Mouse (Mus musculus): Measurements from ENCODE around the gene Klhl36.

Klhl36 gene

DNA sequence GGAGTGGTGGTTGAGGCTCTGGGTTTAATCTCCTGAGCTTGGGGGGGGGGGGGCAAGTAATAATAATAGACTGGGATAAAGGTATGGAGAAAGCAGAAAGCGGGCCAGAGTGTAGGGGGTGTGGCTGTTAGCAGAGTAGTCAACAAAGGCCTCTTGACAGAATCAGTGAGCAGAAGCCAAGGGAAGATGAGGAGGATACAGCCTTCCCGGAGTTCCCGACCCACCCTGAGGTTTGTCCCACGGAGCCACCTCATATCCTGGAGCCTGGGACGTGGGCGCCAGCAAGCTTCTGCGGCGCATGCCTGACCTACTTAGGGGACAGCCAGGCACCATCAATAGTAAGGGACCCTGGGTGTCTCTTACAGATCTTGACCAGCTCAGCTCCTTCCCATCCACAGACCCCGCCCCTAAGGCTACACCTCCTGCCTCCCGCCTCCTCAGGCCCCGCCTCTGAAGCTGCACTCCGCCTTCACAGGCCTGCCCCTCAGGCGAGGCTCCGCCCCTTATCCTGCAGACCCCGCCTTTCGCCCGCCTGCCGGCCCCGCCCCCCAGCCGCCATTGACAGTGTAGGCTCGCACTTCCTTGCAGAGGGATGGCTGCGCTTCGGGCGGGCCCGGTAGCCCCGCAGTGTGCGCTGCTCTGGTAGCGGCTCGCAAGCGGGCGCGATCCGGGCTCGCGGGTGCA, at the start of gene Klhl36:
Klhl36 (plus strand) TSS at position 561 of the 684 bp plus-strand sequence.
- ATAC-seq (ENCODE audit: insufficient number of reproducible peaks, low FRiP score, low TSS enrichment) = peak; percentile 90

DNA sequence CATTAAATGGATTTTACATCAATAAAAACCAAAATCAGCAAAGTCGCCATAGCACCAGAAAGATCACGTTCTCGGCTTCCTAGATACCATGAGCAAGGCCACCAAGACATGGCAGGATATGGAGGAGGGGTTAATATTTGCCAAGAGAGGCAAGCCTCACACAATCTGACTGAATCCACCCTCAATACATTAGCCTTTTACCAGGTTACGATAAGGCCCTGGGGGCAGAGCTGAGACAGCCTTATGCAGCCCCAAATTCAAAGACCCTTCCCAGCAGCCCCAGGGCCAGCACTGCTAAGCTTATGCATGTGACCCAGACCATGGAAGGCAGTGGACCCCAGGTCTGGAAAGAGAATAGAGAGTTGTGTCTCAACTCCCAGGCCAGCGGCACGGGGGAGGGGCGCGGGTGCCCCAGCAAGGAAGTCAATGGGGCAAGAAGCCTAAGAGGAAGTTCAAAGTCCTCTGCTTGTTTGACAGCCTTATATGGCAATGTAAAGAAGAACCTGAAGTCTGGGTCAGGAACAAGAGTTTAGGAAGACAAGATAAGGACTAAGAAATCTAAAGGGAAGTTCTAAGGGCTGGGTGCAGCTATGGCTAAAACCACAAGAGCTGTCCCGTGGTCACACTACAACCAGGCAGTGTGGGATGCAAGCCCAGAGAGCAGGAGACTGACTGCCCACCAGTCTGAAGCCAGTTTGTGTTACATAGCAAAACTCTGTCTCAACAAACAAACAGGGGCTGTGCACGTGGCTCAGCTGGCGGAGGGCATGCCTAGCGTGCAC, 49.2 kb upstream of the Klhl36 start:
- no peak for ATAC-seq (ENCODE audit: insufficient number of reproducible peaks, low FRiP score, low TSS enrichment)

DNA sequence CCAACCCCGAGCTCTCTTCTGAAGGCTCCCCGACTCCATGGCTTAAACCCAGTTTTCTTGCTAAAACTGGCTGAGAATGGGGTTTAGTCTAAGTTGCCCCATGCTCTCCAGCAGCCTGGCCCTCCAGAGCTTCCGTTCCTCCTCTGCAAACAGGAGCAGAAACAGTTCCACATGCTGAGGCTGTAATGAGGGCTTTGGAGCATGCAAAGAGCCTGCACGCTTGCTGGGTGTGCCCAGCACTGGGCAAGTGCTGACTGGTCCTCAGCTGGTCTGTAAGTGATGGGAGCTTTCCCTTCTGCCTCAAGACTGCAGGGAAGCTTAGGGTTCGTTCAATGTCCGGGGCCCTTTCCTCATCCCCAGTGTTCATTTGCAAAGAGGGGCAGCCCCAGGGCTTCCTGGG, 45.8 kb upstream of the Klhl36 start:
- no peak for ATAC-seq (ENCODE audit: insufficient number of reproducible peaks, low FRiP score, low TSS enrichment)

DNA sequence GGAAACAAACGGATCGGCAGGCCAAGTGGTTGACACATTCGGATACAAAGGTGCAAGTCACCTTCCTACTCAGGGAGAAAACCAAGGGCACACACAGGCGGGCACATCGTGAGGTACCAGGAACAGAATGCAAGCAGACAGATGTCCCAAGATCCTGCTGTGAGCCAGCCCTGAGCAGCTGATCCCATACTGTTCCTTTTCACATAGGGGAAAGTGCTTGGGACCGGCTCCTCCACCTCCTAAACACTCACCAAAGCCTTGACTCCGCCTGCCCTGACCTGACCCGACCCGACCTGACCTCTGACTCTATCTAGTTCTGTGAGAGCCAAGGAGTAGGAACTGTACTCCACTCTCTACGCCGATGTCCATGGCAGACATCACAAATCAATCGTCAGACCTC, 44.6 kb upstream of the Klhl36 start:
- ATAC-seq (ENCODE audit: insufficient number of reproducible peaks, low FRiP score, low TSS enrichment) = no peak

DNA sequence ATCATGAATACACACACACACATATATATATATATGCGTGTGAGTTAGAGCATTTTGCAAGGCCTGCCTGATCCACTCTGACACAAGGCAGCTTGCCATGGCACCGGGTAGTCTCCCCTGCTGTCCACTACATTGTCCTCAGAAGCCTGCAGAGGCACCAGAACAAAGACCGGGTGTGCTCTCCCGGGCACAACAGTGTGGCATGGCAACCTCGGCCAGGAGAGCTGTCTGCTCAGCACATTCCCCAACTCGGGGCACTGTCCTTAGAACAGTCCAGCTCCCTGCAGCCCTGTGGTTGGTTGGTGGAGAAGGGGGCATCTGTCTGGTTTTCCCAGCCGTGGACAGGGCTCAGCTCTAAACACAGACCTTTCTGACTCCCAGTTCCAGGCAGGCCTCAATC, 42.8 kb upstream of the Klhl36 start:
- ATAC-seq (ENCODE audit: insufficient number of reproducible peaks, low FRiP score, low TSS enrichment) = peak; percentile 76

DNA sequence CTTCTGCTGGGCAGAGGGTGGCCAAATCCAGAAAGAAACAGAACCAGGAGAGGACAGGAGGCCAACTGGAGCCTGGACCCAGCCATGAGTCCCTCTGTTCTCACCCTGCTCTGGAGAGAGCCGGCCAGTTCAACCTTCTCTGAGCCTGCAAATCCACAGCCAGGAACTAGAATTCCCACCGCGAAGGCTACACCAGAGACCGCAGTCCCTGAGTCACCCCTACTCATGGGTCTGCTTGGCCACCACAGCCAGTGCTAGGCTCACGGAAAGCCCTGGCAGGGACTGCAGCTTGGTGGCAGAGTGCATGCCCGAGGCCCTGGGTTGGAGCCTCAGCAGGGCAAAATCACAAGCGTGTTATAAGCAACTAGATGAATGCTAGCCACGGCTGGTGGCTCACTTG, 42.1 kb upstream of the Klhl36 start:
- ATAC-seq (ENCODE audit: insufficient number of reproducible peaks, low FRiP score, low TSS enrichment) = no peak

DNA sequence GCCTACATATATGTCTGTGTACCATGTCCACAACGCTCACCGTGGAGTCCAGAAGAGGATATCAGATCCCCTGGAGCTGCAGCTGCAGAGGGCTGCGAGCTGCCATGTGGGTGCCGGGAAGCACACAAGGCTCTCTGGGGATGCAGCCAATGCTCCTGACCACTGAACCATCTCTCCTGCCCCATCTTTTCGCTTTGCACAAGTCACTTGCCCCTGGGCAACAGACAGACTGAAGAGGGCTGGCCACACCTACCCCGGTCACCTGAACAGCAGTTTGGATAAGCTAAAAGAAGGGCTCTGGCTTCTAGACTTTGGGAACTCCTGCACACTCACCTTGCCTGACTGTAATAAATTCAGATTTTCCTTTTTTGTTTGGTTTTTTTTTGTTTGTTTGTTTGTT, 40.4 kb upstream of the Klhl36 start:
- no peak for ATAC-seq (ENCODE audit: insufficient number of reproducible peaks, low FRiP score, low TSS enrichment)

DNA sequence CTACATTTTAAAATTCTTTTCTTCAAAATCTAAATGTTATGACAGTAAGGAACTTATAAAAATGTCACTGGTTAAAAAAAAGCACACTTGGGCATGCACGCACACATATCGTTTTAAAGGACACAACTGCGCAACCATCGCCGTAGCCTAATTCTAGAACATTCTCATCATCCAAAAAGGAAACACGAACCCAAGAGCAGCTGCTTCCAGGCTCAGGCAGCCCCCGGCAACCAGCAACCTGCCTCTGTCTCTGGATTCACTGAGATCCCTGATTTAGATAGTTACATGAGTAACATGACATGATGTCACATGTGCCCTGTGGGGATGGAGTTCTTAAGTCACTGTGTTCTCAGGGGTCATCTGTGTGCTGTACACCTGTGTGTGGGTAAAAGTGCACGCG, 38.8 kb upstream of the Klhl36 start:
- no peak for ATAC-seq (ENCODE audit: insufficient number of reproducible peaks, low FRiP score, low TSS enrichment)

DNA sequence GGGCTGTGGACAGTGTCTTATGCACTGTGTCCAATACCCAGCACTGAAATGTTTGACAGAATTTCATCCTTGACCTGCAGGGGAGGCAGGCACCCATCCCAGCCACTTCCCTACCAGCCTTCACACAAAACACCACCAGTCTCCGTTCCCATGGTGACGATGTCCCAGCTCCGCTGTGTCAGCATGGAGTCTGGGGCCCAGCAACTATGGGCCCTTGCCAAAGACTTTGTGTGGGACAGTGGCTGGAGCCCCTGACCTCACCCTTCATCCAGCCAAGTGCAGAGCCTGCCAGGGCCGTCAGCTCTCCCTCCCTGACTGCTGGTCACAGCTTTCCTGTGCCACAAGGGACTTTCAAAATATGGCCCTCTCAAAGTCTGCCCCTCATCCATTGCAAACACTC, 38.0 kb upstream of the Klhl36 start:
- ATAC-seq (ENCODE audit: insufficient number of reproducible peaks, low FRiP score, low TSS enrichment) = no peak

DNA sequence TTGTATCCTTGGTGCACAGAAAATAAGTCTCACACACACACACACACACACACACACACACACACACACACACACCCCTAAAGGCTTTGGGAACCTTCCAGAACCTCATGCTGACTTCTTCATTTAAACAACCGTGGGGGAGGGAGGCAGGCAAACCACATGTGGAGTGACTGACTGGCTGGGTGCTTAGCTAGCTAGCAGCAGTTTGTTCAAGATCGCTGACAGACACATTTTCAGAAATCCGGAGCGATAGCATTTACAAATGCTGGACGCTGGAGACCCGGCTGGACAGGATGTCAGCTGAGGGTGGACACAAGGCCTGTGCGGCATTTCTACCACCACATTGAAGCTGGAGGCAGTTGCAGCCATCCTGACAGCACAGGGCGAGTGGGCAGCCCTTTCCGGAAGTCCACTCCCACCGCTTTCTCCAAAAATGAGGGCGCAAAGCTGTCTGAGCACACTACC, 37.2 kb upstream of the Klhl36 start:
- ATAC-seq (ENCODE audit: insufficient number of reproducible peaks, low FRiP score, low TSS enrichment) = no peak

DNA sequence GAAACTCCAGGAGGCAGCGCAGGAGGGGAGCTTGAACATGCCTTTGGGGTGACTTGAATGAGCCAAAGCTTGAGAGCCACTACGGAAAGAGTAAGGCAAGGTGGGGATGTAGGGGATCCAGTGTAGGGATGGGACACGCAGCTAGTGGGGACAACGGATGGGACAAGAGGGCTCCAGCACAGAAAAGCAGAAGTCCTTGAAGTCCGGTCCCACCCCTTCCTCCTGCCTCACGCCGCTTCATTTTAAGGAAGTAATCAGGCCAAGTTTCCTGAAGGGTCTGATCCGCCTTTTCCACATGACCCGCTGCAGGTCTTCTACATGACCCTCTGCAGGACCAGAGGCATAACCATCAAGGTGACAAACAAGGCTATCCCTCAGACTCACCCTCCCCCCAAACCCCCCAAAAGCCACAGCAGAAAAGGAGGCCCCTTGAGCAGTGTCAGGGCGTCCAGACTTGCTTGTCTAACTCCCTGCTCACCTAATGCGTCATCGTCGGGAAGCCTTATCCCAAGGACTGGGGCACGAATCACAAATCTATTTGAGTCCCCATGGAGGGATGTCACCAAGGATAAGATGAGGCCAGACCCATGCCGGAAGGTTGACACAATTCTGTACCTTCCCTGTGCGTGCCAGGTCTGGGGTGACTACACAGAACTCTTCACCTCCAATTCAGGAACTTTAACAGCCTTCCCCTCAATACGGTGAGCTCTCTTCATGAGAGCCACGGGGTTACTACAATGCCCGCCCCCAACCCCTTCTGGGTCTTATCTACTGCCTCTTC, 35.9 kb upstream of the Klhl36 start:
- no peak for ATAC-seq (ENCODE audit: insufficient number of reproducible peaks, low FRiP score, low TSS enrichment)

DNA sequence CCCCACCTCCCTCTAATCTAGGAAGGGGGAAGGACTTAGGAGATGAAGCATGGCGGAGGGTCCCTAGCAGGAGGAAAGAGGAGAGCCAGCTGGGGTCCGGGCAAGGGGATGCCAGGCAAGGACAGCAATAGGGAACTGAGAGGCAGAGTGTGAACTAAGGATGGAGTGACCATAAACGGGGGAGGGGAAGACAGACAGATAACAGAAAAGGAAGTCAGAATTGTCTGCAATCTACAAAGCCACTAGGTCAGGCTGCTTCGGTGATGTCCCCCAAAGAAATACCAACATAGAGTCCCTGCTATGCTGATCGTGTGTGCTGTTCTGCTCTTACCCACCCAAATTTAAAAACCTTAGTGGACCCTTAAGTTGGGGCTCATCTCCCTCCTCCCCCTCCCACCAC, 35.1 kb upstream of the Klhl36 start:
- ATAC-seq (ENCODE audit: insufficient number of reproducible peaks, low FRiP score, low TSS enrichment) = no peak

DNA sequence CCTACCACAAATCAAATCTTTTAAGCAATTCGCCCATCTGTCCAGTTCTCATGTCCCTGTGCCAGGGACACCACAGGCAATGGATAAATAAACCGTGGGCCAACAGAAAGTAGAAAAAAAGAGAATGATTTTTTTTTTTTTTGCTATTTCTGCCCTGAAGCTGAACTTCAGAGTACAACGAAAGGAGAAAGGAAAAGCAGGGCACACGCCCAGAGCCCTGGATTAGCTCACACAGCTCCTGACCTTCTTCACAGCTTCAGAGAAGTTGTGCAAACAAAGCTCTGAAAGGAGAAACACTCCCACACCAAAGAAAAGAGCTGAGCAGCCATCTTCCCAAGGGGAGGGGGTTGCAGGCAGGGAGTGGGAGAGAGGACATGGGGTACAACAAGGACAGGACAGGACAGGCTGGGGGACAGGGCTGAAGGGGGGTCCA, 34.3 kb upstream of the Klhl36 start:
- ATAC-seq (ENCODE audit: insufficient number of reproducible peaks, low FRiP score, low TSS enrichment) = no peak

DNA sequence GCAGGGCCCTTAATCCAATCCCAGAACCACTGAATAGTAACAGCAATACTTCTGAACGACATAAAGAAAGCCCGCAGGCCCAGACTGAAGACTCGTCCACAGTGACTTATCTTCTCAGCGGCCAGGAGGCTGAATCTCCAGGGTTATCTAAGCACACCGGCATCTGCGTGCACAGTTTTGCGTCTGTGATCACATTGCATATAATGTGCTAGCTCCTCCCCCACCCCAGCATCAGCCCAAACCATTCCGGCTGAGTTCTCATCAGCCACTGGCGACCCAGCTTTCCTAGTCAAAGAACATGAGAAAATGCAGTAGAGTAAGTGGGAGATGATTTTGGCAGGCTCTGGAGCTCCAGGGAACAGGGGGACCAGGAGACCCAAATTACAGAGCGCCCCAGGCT, 33.1 kb upstream of the Klhl36 start:
- no peak for ATAC-seq (ENCODE audit: insufficient number of reproducible peaks, low FRiP score, low TSS enrichment)

DNA sequence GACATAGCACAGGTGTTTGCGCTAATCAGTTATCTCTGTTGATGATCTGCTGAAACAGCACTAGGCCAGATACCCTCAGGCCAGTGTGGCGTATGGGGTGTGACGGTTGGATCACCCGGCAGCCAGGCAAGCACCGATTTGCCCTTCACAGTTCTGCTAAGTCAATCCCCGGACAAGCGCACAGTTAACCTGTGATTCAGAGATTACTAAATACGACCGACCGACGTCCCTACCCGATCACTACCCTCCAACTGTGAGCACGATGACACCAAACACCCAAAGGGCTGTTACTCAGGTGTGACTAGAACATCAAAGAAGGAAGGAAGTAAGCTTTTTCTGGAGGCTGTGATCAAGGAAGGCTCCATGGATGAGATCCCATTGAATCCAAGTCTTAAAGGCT, 32.6 kb upstream of the Klhl36 start:
- ATAC-seq (ENCODE audit: insufficient number of reproducible peaks, low FRiP score, low TSS enrichment) = no peak

DNA sequence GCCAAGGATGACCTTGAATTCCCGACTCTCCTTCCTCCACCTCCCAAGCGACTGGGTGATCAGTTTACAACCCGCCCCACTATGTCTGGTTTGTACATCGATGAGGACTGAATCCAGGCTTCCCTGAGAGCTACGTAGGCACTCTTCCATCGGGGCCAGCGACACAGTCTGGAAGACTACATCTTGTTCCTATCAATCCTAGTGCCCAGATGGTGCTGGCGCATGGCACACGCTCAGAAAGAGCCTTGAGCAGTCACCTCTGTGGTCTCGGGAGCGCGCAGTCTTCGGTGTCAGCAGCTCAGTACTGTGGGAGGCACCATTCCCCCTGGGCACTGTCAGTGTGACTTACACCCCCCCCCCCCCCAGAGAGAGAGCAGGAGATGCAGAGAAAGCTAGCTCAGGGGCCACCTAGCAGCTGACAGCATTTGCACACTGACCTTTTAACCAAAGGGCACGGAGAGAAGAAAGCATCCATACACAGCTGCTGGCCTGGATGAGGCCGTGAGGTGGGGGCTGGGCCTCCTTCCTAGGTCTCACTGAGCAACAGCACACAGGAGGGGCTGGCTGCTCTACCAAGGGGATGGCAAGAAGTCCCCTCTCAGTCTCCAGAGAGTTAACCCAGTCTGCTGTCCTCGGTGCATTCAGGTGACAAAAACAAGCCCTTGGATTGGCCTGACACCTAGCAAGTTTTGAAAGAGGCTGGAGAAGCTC, 32.0 kb upstream of the Klhl36 start:
- ATAC-seq (ENCODE audit: insufficient number of reproducible peaks, low FRiP score, low TSS enrichment) = no peak

DNA sequence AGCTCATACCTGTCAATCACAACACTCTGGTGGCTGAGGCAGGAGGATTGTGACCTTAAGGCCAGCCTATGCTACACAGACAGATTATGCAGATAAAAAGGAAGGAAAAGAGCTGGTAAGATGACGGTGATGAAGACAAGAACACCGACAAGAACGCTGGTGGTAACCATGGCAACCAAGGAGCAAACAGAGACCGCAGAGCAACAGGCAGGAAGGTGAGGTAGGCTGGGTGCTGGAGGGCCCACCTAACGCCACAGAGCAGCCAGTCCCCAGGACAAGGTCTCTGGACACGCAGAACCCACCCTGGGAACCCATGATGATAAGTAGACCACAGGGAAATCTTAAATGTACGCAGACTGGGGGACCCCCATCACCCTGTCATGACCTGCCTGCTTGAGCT, 31.5 kb upstream of the Klhl36 start:
- ATAC-seq (ENCODE audit: insufficient number of reproducible peaks, low FRiP score, low TSS enrichment) = no peak

DNA sequence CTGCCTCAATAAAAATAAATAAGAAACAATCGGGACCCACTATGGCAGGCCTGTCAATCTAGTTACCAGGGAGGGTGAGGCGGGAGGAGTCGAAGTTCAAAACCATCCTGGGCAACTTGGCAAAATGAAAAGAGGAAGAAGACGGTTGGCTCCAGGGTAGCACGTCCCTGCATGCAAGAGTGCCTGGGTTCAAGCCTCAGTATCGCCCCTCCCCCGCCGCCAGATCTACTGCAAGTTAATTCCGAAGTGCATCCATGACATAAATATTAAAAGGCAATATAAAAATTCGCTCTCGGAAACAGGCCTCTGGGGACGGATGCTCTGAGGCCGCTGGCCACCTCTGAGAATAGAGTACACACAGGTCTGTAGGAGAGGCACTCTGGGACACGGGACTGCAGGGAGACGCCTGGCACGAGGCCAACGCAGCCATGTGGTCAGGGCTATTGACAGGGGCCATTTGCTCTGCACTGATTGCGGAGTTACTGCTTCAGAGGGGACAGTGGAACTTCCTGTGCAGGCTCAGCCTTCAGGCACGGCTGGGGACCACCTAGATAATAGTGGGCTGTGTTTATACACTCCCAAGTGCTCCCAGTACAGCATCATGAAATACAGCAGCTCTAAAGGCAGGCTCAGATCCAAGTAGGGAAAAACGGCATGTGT, 30.6 kb upstream of the Klhl36 start:
- ATAC-seq (ENCODE audit: insufficient number of reproducible peaks, low FRiP score, low TSS enrichment) = peak; percentile 13; the same call in 1 of the 2 replicates

DNA sequence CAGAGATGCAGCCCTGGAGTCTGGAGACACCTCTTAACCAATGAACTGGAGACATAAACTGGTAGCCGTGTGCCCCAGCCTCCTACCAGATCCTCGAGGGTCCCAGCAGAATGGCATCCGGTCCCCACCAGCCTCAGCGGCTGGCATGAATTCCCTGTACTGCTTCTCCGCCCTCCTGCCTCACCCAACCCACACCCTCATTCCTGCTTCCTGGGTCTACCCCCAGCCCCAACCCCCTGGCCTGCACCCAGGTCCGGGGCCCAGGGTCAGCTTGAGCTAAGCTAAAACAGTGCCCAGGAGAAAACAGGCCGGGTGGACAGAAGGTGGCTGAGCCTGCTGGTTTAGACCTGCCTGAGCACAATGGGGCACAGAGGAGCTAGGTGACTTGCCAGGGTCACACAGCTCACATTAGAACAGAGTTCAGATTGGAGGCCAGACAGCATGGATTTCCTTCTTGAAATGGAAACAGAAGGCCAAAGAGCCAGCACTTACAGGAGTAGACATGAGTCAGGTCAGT, 29.9 kb upstream of the Klhl36 start:
- no peak for ATAC-seq (ENCODE audit: insufficient number of reproducible peaks, low FRiP score, low TSS enrichment)

DNA sequence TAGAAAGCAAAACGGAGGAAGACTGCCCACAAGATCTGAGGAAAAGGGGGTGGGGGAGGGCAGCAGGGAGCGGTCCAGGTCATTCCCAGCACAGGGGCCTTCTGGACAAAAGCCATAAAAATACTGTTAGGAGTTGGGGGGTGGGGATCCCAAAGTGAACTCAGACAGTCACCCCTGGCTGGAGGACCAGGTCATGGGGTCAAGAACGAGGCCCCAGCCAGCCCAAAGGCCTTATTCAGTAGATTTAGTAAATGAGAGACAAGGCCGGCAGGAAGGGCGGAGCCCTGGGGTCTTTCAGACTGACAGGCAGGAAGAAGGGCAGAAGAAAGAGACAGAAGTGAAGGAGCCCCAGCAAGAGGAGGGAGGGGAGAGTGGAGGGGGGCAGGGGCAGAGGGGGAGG, 29.1 kb upstream of the Klhl36 start:
- no peak for ATAC-seq (ENCODE audit: insufficient number of reproducible peaks, low FRiP score, low TSS enrichment)
